15 mouse cellular contexts compared by ENCODE assay signal in genomic region chr19:58728445-58729031, GRCm38 (mm10). TPM values are rescaled to one million over a fixed set of nuclear protein-coding genes. Genes with fewer than 3 reads are reported as not detected.
DNase-seq lines count a peak whose midpoint lies in the region; ATAC-seq and TF ChIP-seq lines count a peak whose summit lies in the region.
"Had no signal": no experiment of that assay in that cellular context is flagged by ENCODE, and none has a peak within 500 bp of the region (broad histone marks: within the 10 kb centered on the region; RNA-seq: fewer than 3 reads in every experiment).

Gene Pnliprp1 (plus strand): TSS chr19:58728887.

- no peak for TF ChIP-seq POLR2A in spleen, adult 2 months (IDR thresholded peaks at IDR 0.05; ENCODE audit: low read depth, low read length)

- no peak for DNase-seq in heart, embryonic 10.5 days (ENCODE audit: low spot score)
- no peak for DNase-seq in heart, adult 9 months (ENCODE audit: low spot score in 2 of 2)
- no peak for DNase-seq in spleen, adult 2 months (ENCODE audit: low read depth in 1 of 2, low spot score in 2 of 2)
- DNase-seq in spleen, postnatal 4 days (ENCODE audit: low spot score in 2 of 2) = no peak
- DNase-seq in heart, postnatal 25 days (ENCODE audit: low spot score) = no peak
- DNase-seq in kidney, adult 18-20 months = no peak
- DNase-seq: adrenal gland, postnatal 10 days; cerebellum, adult 9-10 months; kidney, adult 9 months; layer of hippocampus, postnatal 36 days had no signal

- no peaks in the 10 kb centered on the region for H3K36me3 ChIP-seq in heart, embryonic 10.5 days
- H3K36me3 ChIP-seq in spleen, adult 2 months (ENCODE audit: control insufficient read depth, insufficient read depth, low read length) = no peaks in the 10 kb centered on the region
- no peaks in the 10 kb centered on the region for H3K36me3 ChIP-seq in liver, embryonic 15.5 days (replicated peaks)

- H3K4me1 ChIP-seq in heart, embryonic 10.5 days = peaks cover 13% of the 10 kb centered on the region
- no peaks in the 10 kb centered on the region for H3K4me1 ChIP-seq in spleen, adult 2 months (ENCODE audit: control insufficient read depth, insufficient read depth, insufficient read length)
- H3K4me1 ChIP-seq in liver, embryonic 15.5 days (replicated peaks) = 0 out of 2 replicates have a peak, but pooled peaks cover 12% of the 10 kb centered on the region

- intact Hi-C loops in heart, postnatal 25 days (cut with DNase I) = no loop called here

- peak; percentile 47; the same call in 1 of the 2 replicates for ATAC-seq in liver, embryonic 15.5 days (ENCODE audit: insufficient read depth)
- ATAC-seq in granulocyte monocyte progenitor cell, adult 5-6 weeks (replicated peaks; ENCODE audit: poor library complexity, severe bottlenecking) = no peak

- no peaks in the 10 kb centered on the region for H3K27me3 ChIP-seq in heart, embryonic 10.5 days (ENCODE audit: insufficient read depth, poor library complexity, severe bottlenecking)
- no peaks in the 10 kb centered on the region for H3K27me3 ChIP-seq in spleen, adult 2 months (ENCODE audit: control insufficient read depth, insufficient read depth, low read length)
- no peaks in the 10 kb centered on the region for H3K27me3 ChIP-seq in liver, embryonic 15.5 days

- H3K4me2 ChIP-seq in liver, embryonic 15.5 days = no peak within 1 kb of the TSS

- 0 out of 2 replicates have a peak within 1 kb of the TSS, but pooled peaks have one; percentile 13 for H3K27ac ChIP-seq in heart, embryonic 10.5 days
- H3K27ac ChIP-seq in spleen, adult 2 months (ENCODE audit: insufficient read depth, low read length) = no peak within 1 kb of the TSS
- H3K27ac ChIP-seq in liver, embryonic 15.5 days (replicated peaks) = no peak within 1 kb of the TSS

- no peak within 1 kb of the TSS for H3K4me3 ChIP-seq in heart, embryonic 10.5 days
- no peak within 1 kb of the TSS for H3K4me3 ChIP-seq in spleen, adult 2 months (ENCODE audit: extremely low read depth, insufficient read depth, insufficient read length)
- no peak within 1 kb of the TSS for H3K4me3 ChIP-seq in liver, embryonic 15.5 days (replicated peaks)

- 49% methylated on average over 5 of the region's 5 CpGs for WGBS in heart, embryonic 10.5 days
- 74% methylated on average over 5 of the region's 5 CpGs for WGBS in spleen, adult 2 months
- 39% methylated on average over 5 of the region's 5 CpGs for WGBS in liver, embryonic 15.5 days (ENCODE audit: insufficient replicate concordance)

- H3K9me3 ChIP-seq in heart, embryonic 10.5 days = no peaks in the 10 kb centered on the region
- no peaks in the 10 kb centered on the region for H3K9me3 ChIP-seq in liver, embryonic 15.5 days (replicated peaks)

- no peak within 1 kb of the TSS for H3K9ac ChIP-seq in liver, embryonic 15.5 days

- no peak for TF ChIP-seq CTCF in spleen, adult 2 months (IDR thresholded peaks at IDR 0.05; ENCODE audit: extremely low read depth, insufficient read depth, insufficient read length, insufficient replicate concordance)

RNA-seq across cellular contexts. Expression of gene Pnliprp1, which starts in this region (rescaled TPM):
- 0.31 and 3.9 TPM in 2 replicates for polyA plus RNA-seq in heart, embryonic 10.5 days (2016; fragmentation: Nextera tagmentation; extraction: Ambion mirVana)
- polyA plus RNA-seq in spleen, adult 2 months (2012; rRNA removed) = 311 and 493 TPM in 2 replicates
- 35.0 and 66.9 TPM in 2 replicates for polyA plus RNA-seq in liver, embryonic 15.5 days (2015; fragmentation: Nextera tagmentation; extraction: Ambion mirVana)
- total RNA-seq in heart, postnatal 25 days (2021) = not detected
- total RNA-seq in granulocyte monocyte progenitor cell, adult 5-6 weeks (2014; fragmentation: Nextera tagmentation) = not detected in 2 replicates
- total RNA-seq in granulocyte monocyte progenitor cell, adult 5-6 weeks (2017) = not detected in 2 replicates
- total RNA-seq: hematopoietic stem cell, adult 5-6 weeks; layer of hippocampus, postnatal 36 days had no signal
- polyA plus RNA-seq: neural tube, embryonic 11.5 days; urinary bladder, adult 2 months had no signal
